Mouse (Mus musculus) neural tube, embryonic 14.5 days (tissue): ENCODE measurements around the gene Lats1. TPM values are rescaled to one million over a fixed set of nuclear protein-coding genes. Genes with fewer than 3 reads are reported as not detected.
"Not testable (repeated sequence)": the region's sequence is repeated elsewhere in the genome, so short reads cannot be mapped to it uniquely, and the experiment has no call there.

Source experiments
- ATAC-seq: fragments of 200-750 bp; cut with Nextera tagmentation; 2 replicates; pipeline ENCODE4 v1.8.0; 2017; ENCODE audit warnings: low read depth, mild to moderate bottlenecking, moderate TSS enrichment, moderate library complexity
- H3K27ac ChIP-seq: fragments of 300-500 bp; sonication (generic); 2 replicates; pipeline ENCODE4 v1.5.1; 2014; ENCODE audit warnings: low read depth, mild to moderate bottlenecking, control low read depth, low read length, moderate library complexity, mixed read lengths
- H3K27me3 ChIP-seq: fragments of 300-500 bp; sonication (generic); 2 replicates; pipeline ENCODE4 v1.6.1; 2014; ENCODE audit warnings: low read length; ENCODE audit not compliant: control insufficient read depth, insufficient read depth
- H3K36me3 ChIP-seq: fragments of 300-500 bp; sonication (generic); 2 replicates; pipeline ENCODE4 v1.6.1; 2014; ENCODE audit warnings: low read length, mixed read lengths; ENCODE audit not compliant: control insufficient read depth, insufficient read depth
- H3K4me1 ChIP-seq: fragments of 300-500 bp; sonication (generic); 2 replicates; pipeline ENCODE4 v1.6.1; 2014; ENCODE audit warnings: low read length; ENCODE audit not compliant: control insufficient read depth, insufficient read depth
- H3K4me2 ChIP-seq: fragments of 300-500 bp; sonication (generic); 2 replicates; pipeline ENCODE4 v1.6.1; 2014; ENCODE audit warnings: mild to moderate bottlenecking, low read depth, low read length, control low read depth
- H3K4me3 ChIP-seq: fragments of 300-500 bp; sonication (generic); 2 replicates; pipeline ENCODE4 v1.5.1; 2014; ENCODE audit warnings: low read depth, low read length, control low read depth, mixed read lengths
- H3K9ac ChIP-seq: fragments of 300-500 bp; sonication (generic); replicated peaks from 2 replicates; pipeline ENCODE4 v1.6.1; 2014; ENCODE audit warnings: low read depth, mild to moderate bottlenecking, control low read depth, low read length, mixed read lengths
- H3K9me3 ChIP-seq: fragments of 300-500 bp; sonication (generic); 2 replicates; pipeline ENCODE4 v1.6.1; 2016; ENCODE audit warnings: low read length; ENCODE audit not compliant: control insufficient read depth
- WGBS: fragments of 180-500 bp; shearing (Covaris S2); extraction: QIAGEN DNeasy Blood & Tissue Kit; methylation state at CpG from one replicate; pipeline ENCODE4 v1.1.7; 2014; 5-methylcytosine and 5-hydroxymethylcytosine counted together
- polyA plus RNA-seq: library from polyadenylated mRNA; unstranded; fragments of >200 nt; fragmentation: Nextera tagmentation; extraction: Ambion mirVana; gene quantifications from 2 replicates; pipeline ENCODE4 v1.2.1, GENCODE M21; 2014

Gene Lats1
- polyA plus RNA-seq, 1 experiment from 2014 or later: 17.5 TPM

DNA sequence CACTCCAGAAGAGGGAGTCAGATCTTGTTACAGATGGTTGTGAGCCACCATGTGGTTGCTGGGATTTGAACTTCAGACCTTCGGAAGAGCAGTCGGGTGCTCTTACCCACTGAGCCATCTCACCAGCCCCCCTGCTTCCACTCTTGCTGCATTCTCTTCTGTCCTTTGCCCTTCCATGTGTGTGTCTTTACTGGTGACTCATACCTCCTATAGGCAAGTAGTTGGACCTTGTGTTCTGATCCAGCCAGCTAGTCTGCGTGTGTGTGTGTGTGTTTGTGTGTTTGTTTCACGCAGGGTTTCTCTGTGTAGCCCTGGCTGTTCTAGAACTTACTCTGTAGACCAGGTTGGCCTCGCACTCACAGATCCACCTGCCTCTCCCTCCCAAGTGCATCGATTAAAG lies 64.5 kb downstream of the Lats1 start:
- H3K27ac ChIP-seq, H3K27me3 ChIP-seq, H3K9ac ChIP-seq, H3K4me1 ChIP-seq, H3K4me2 ChIP-seq, ATAC-seq, H3K9me3 ChIP-seq, H3K4me3 ChIP-seq: not testable (repeated sequence)
- peaks cover 37% of the 10 kb centered on the region for H3K36me3 ChIP-seq
- 98% methylated on average over 6 of the region's 6 CpGs for WGBS

DNA sequence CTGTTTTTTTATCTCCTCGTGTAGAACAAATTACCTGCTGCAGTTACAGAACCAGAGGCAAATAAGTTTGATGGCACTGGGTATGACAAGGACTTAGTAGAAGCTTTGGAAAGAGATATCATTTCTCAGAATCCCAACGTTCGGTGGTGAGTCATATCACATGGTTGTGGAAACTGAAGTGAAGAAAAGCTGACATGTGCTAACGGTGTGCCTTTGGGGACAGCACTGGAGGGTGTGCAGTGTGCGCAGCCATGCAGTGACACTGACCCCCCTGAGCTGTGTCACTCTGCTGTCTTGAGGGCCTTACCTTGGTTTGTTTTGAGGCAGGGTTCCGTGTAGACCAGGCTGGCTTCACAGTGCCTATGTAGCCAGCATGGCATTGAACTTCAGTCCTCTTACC lies 67.7 kb downstream of the Lats1 start:
- Histone ChIP-seq H3K9me3 (no peaks in the 10 kb centered on the region), H3K4me1 (no peaks in the 10 kb centered on the region), H3K36me3 (peaks cover 41% of the 10 kb centered on the region), H3K27me3 (no peaks in the 10 kb centered on the region), H3K27ac (no peak overlapping the region), H3K4me2 (no peak overlapping the region), H3K4me3 (no peak overlapping the region), H3K9ac (no peak overlapping the region)
- WGBS: 95% methylated on average over 6 of the region's 6 CpGs
- no peak for ATAC-seq

DNA sequence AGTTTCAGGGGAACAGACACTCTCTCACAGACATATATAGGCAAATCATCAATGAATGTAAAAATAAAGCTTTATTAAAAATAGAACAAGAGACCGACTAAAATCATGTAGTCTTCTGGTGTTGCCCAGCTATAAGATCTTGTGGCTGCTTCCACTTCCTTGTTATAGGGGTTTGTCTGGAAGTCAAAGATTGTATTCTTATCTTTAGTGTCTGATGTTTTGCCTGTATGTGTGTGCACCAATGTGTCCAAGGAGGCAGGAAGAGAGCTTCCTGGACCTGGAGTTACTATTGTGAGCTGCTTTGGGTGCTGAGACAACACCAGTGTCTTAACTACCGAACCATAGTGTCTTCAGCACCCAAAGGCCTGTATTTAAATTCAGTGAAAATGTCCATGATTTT lies 76.5 kb downstream of the Lats1 start:
- Histone ChIP-seq H3K9ac (no peak overlapping the region), H3K36me3 (peaks cover 28% of the 10 kb centered on the region), H3K4me3 (no peak overlapping the region), H3K9me3 (no peaks in the 10 kb centered on the region), H3K4me1 (no peaks in the 10 kb centered on the region), H3K27ac (no peak overlapping the region), H3K27me3 (no peaks in the 10 kb centered on the region), H3K4me2 (no peak overlapping the region)
- 92% methylated on average over 2 of the region's 2 CpGs for WGBS
- no peak for ATAC-seq

Other genes with a start within 250 kb of the Lats1 start
- gene Ulbp1, start 207.6 kb upstream of the Lats1 start, polyA plus RNA-seq: 0.36 and 0.48 TPM in 2 replicates
- gene Lrp11, start 91.4 kb upstream of the Lats1 start, polyA plus RNA-seq: 37.8 and 39.1 TPM in 2 replicates
- 26.7 and 28.0 TPM in 2 replicates for gene Nup43, start 13.7 kb upstream of the Lats1 start, polyA plus RNA-seq
- 176 and 185 TPM in 2 replicates for gene Pcmt1, start 78 bp upstream of the Lats1 start, polyA plus RNA-seq
- 32.3 and 34.2 TPM in 2 replicates for gene Katna1, start 44.8 kb downstream of the Lats1 start, polyA plus RNA-seq
- 50.8 and 55.2 TPM in 2 replicates for gene Ginm1, start 111.6 kb downstream of the Lats1 start, polyA plus RNA-seq
- gene Ppil4, start 111.7 kb downstream of the Lats1 start, polyA plus RNA-seq: 48.1 and 48.7 TPM in 2 replicates
- gene Zc3h12d, start 151.3 kb downstream of the Lats1 start, polyA plus RNA-seq: 0.08 and 0.17 TPM in 2 replicates